Mouse (Mus musculus) ES-Bruce4 (cell line): Measurements from ENCODE around the gene Aarsd1. TPM values are rescaled to one million over a fixed set of nuclear protein-coding genes. Genes with fewer than 3 reads are reported as not detected.

Experiments used
- H3K27ac ChIP-seq: 2 replicates; pipeline ENCODE4 v1.5.1; 2012; ENCODE audit warnings: low read length, inconsistent platforms; ENCODE audit not compliant: insufficient read depth
- H3K27me3 ChIP-seq: 2 replicates; pipeline ENCODE4 v1.6.1; 2012; ENCODE audit warnings: mild to moderate bottlenecking, low read length, inconsistent platforms; ENCODE audit not compliant: control insufficient read depth, poor library complexity, insufficient read depth, severe bottlenecking
- H3K36me3 ChIP-seq: 2 replicates; pipeline ENCODE4 v1.6.1; 2012; ENCODE audit warnings: inconsistent platforms, mild to moderate bottlenecking, low read length, moderate library complexity; ENCODE audit not compliant: control insufficient read depth, poor library complexity, insufficient read depth, severe bottlenecking
- H3K4me1 ChIP-seq: one replicate; pipeline ENCODE4 v1.8.1; 2011; ENCODE audit warnings: low read length; ENCODE audit not compliant: control insufficient read depth, insufficient read depth
- H3K4me3 ChIP-seq: 2 replicates; pipeline ENCODE4 v1.5.1; 2011; ENCODE audit warnings: low read depth, mild to moderate bottlenecking, low read length
- H3K9ac ChIP-seq: 2 replicates; pipeline ENCODE4 v1.6.1; 2012; ENCODE audit warnings: low read depth, mild to moderate bottlenecking, inconsistent platforms; ENCODE audit not compliant: poor library complexity, severe bottlenecking
- H3K9me3 ChIP-seq: replicated peaks from 2 replicates; pipeline ENCODE4 v1.6.1; 2012; ENCODE audit warnings: mild to moderate bottlenecking, low read length, inconsistent platforms; ENCODE audit not compliant: control insufficient read depth, poor library complexity, insufficient read depth, severe bottlenecking
- CTCF ChIP-seq: IDR thresholded peaks from one replicate; pipeline ENCODE4 v1.8.1; 2011; ENCODE audit warnings: low read depth, low read length
- EP300 ChIP-seq: IDR thresholded peaks from 2 replicates; pipeline ENCODE4 v1.6.1; 2011; ENCODE audit warnings: low read depth, low read length; ENCODE audit not compliant: insufficient read depth
- POLR2A ChIP-seq: IDR thresholded peaks from one replicate; pipeline ENCODE4 v1.8.1; 2011; ENCODE audit warnings: low read length; ENCODE audit not compliant: insufficient read depth
- polyA plus RNA-seq: library from polyadenylated mRNA; stranded (reverse); fragments of >200 nt; gene quantifications from 2 replicates; pipeline ENCODE4 v1.2.4, GENCODE M21; 2011; ENCODE audit warnings: low read depth; ENCODE audit not compliant: missing spikeins, insufficient read depth, insufficient read length

Aarsd1 gene
- polyA plus RNA-seq, 1 experiment, result 45.4 TPM

- peaks cover 11% of the 10 kb centered on the region; the same call in 1 of the 2 replicates for H3K36me3 ChIP-seq
- peaks cover 14% of the 10 kb centered on the region for H3K4me1 ChIP-seq
- no peaks in the 10 kb centered on the region for H3K27me3 ChIP-seq
- TF ChIP-seq CTCF, result no peak
- no peak for TF ChIP-seq EP300
- TF ChIP-seq POLR2A, result no peak
- H3K9me3 ChIP-seq, result no peaks in the 10 kb centered on the region
- no peak overlapping the region for H3K27ac ChIP-seq
- no peak overlapping the region for H3K4me3 ChIP-seq
- H3K9ac ChIP-seq, result no peak overlapping the region
Measured at GRCm38 (mm10) chr11:101462583-101463440, 45.4 kb upstream of the Aarsd1 start.

DNA sequence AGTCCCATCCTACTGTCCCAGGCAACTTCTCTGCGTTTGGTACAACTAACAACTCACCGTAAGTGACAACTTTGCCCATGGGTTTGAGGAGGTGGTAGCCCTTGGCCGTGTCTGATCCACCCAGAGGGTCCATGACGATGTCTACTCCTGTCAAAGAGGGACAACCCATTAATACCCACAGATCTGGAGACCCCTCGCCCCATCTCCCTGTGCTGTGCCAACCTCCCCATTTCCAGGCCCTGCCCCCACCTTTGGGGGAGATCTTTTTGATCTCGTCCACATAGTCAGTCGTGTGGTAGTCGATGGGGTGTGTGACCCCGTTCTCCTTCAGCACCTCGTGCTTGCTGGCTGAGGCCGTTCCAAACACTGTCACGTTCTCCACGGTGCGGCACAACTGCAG lies 44.7 kb upstream of the Aarsd1 start:
- peaks cover 11% of the 10 kb centered on the region; the same call in 1 of the 2 replicates for H3K36me3 ChIP-seq

GRCm38 (mm10) chr11:101460321-101460720 lies 42.9 kb upstream of the Aarsd1 start:
- Histone ChIP-seq H3K4me1 (peaks cover 13% of the 10 kb centered on the region), H3K27ac (no peak overlapping the region)
- no peak for TF ChIP-seq CTCF
- TF ChIP-seq EP300, result no peak
- no peak for TF ChIP-seq POLR2A

More for the DNA sequence above, 44.7 kb upstream of the Aarsd1 start:
- TF ChIP-seq CTCF, result no peak
- Histone ChIP-seq H3K4me1 (peaks cover 13% of the 10 kb centered on the region), H3K4me3 (no peak overlapping the region), H3K9ac (no peak overlapping the region), H3K27me3 (no peaks in the 10 kb centered on the region), H3K9me3 (no peaks in the 10 kb centered on the region), H3K27ac (no peak overlapping the region)

GRCm38 (mm10) chr11:101459716-101460115 lies 42.3 kb upstream of the Aarsd1 start:
- Histone ChIP-seq H3K27ac (0 out of 2 replicates have a peak overlapping the region, but pooled peaks have one; percentile 31), H3K4me3 (no peak overlapping the region), H3K4me1 (peaks cover 13% of the 10 kb centered on the region)

More at GRCm38 (mm10) chr11:101460321-101460720, 42.9 kb upstream of the Aarsd1 start:
- H3K9me3 ChIP-seq, result no peaks in the 10 kb centered on the region
- peaks cover 11% of the 10 kb centered on the region; the same call in 1 of the 2 replicates for H3K36me3 ChIP-seq
- no peaks in the 10 kb centered on the region for H3K27me3 ChIP-seq
- H3K4me3 ChIP-seq, result no peak overlapping the region
- H3K9ac ChIP-seq, result no peak overlapping the region

DNA sequence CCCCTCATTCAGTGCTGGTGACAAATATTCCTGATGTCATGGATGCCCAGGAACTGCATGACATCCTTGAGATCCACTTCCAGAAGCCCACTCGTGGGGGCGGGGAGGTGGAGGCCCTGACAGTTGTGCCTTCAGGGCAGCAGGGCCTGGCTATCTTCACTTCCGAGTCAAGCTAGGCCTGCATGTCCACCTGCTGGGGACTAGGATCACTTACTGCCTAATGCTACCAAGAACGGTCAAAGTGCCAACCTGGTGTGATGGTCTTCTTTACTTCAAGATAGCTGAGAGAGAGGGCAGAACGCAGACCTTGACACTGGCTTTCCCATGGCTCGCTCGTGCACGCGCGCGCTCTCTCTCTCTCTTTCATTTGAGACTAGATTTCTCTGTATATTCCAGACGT lies 40.8 kb upstream of the Aarsd1 start:
- TF ChIP-seq POLR2A (no peak), CTCF (no peak), EP300 (no peak)
- Histone ChIP-seq H3K9ac (no peak overlapping the region), H3K9me3 (no peaks in the 10 kb centered on the region), H3K27ac (no peak overlapping the region), H3K4me3 (no peak overlapping the region), H3K27me3 (no peaks in the 10 kb centered on the region), H3K36me3 (peaks cover 11% of the 10 kb centered on the region; the same call in 1 of the 2 replicates), H3K4me1 (peaks cover 11% of the 10 kb centered on the region)

More at GRCm38 (mm10) chr11:101459716-101460115, 42.3 kb upstream of the Aarsd1 start:
- TF ChIP-seq CTCF (no peak), EP300 (no peak), POLR2A (no peak)
- Histone ChIP-seq H3K9ac (no peak overlapping the region), H3K36me3 (peaks cover 11% of the 10 kb centered on the region; the same call in 1 of the 2 replicates), H3K9me3 (no peaks in the 10 kb centered on the region), H3K27me3 (no peaks in the 10 kb centered on the region)

DNA sequence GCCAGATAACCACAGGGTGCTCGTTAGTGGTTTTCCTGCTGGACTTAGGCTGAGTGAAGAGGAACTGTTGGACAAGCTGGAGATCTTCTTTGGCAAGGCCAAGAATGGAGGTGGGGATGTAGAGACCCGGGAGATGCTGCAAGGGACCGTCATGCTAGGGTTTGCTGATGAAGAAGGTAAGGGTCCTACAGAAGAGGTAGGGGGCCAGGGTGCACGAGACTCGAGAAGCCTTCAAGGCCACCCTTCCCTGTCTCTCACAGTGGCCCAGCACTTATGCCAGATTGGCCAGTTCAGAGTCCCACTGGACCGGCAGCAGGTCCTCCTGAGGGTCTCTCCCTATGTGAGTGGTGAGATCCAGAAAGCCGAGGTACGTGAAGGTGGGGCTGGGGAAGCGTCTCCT lies 40.2 kb upstream of the Aarsd1 start:
- peaks cover 11% of the 10 kb centered on the region; the same call in 1 of the 2 replicates for H3K36me3 ChIP-seq
- no peak overlapping the region for H3K27ac ChIP-seq
- no peak overlapping the region for H3K9ac ChIP-seq
- no peaks in the 10 kb centered on the region for H3K27me3 ChIP-seq
- no peak for TF ChIP-seq CTCF
- TF ChIP-seq EP300, result no peak
- TF ChIP-seq POLR2A, result no peak
- no peak overlapping the region for H3K4me3 ChIP-seq
- H3K4me1 ChIP-seq, result peaks cover 11% of the 10 kb centered on the region
- H3K9me3 ChIP-seq, result no peaks in the 10 kb centered on the region
